12 mouse cellular contexts compared by ENCODE assay signal in genomic region chr7:70342771-70343170, GRCm38 (mm10). TPM values are rescaled to one million over a fixed set of nuclear protein-coding genes. Genes with fewer than 3 reads are reported as not detected.
DNase-seq lines count a peak whose midpoint lies in the region; ATAC-seq and TF ChIP-seq lines count a peak whose summit lies in the region.
"Had no signal": no experiment of that assay in that cellular context is flagged by ENCODE, and none has a peak within 500 bp of the region (broad histone marks: within the 10 kb centered on the region; RNA-seq: fewer than 3 reads in every experiment).

No protein-coding gene starts in this region.

- peak overlapping the region; percentile 89 for H3K4me3 ChIP-seq in midbrain, embryonic 10.5 days
- H3K4me3 ChIP-seq in midbrain, postnatal 0 days (ENCODE audit: low read depth, low read length), result no peak overlapping the region
- H3K4me3 ChIP-seq in hindbrain, embryonic 13.5 days, result no peak overlapping the region
- no peak overlapping the region for H3K4me3 ChIP-seq in neural tube, embryonic 13.5 days
- H3K4me3 ChIP-seq: embryonic facial prominence, embryonic 12.5 days; megakaryocyte, embryonic 14.5 days had no signal

- peaks cover 84% of the 10 kb centered on the region for H3K4me1 ChIP-seq in midbrain, embryonic 10.5 days
- H3K4me1 ChIP-seq in midbrain, postnatal 0 days (ENCODE audit: insufficient read depth, low read length), result no peaks in the 10 kb centered on the region
- H3K4me1 ChIP-seq in hindbrain, embryonic 13.5 days (replicated peaks), result peaks cover 66% of the 10 kb centered on the region
- H3K4me1 ChIP-seq in neural tube, embryonic 13.5 days (replicated peaks), result peaks cover 63% of the 10 kb centered on the region

- WGBS in midbrain, embryonic 10.5 days, result 6% methylated on average over 8 of the region's 8 CpGs
- 20% methylated on average over 8 of the region's 8 CpGs for WGBS in midbrain, postnatal 0 days
- 10% methylated on average over 8 of the region's 8 CpGs for WGBS in hindbrain, embryonic 13.5 days
- WGBS in neural tube, embryonic 13.5 days, result 15% methylated on average over 8 of the region's 8 CpGs

- peaks cover 100% of the 10 kb centered on the region for H3K27me3 ChIP-seq in midbrain, embryonic 10.5 days (ENCODE audit: low read depth, poor library complexity, severe bottlenecking)
- H3K27me3 ChIP-seq in midbrain, postnatal 0 days (ENCODE audit: insufficient read depth, low read length), result peaks cover 83% of the 10 kb centered on the region
- H3K27me3 ChIP-seq in hindbrain, embryonic 13.5 days, result peaks cover 77% of the 10 kb centered on the region
- H3K27me3 ChIP-seq in neural tube, embryonic 13.5 days, result peaks cover 77% of the 10 kb centered on the region

- H3K9me3 ChIP-seq in midbrain, embryonic 10.5 days (replicated peaks), result no peaks in the 10 kb centered on the region
- no peaks in the 10 kb centered on the region for H3K9me3 ChIP-seq in midbrain, postnatal 0 days (ENCODE audit: low read length)
- no peaks in the 10 kb centered on the region for H3K9me3 ChIP-seq in hindbrain, embryonic 13.5 days
- no peaks in the 10 kb centered on the region for H3K9me3 ChIP-seq in neural tube, embryonic 13.5 days
- H3K9me3 ChIP-seq: embryonic facial prominence, embryonic 12.5 days; megakaryocyte, embryonic 14.5 days had no signal

- DNase-seq in adrenal gland, adult 2 months, result peak; percentile 3
- DNase-seq in adrenal gland, postnatal 36 days, result no peak
- peak; percentile 28 for DNase-seq in midbrain, embryonic 10.5 days (ENCODE audit: low spot score)
- DNase-seq in midbrain, postnatal 0 days (ENCODE audit: low spot score), result no peak
- no peak for DNase-seq in cerebellum, adult 11 months
- no peak for DNase-seq in cerebellum, adult 11-12 months
- DNase-seq: adrenal gland, postnatal 14 days; layer of hippocampus, adult 9-11 months had no signal

- no peaks in the 10 kb centered on the region for H3K36me3 ChIP-seq in midbrain, embryonic 10.5 days
- no peaks in the 10 kb centered on the region for H3K36me3 ChIP-seq in midbrain, postnatal 0 days (ENCODE audit: insufficient read depth, low read length)
- H3K36me3 ChIP-seq in hindbrain, embryonic 13.5 days, result no peaks in the 10 kb centered on the region
- H3K36me3 ChIP-seq in neural tube, embryonic 13.5 days, result no peaks in the 10 kb centered on the region
- H3K36me3 ChIP-seq: embryonic facial prominence, embryonic 12.5 days had no signal

- H3K27ac ChIP-seq in midbrain, embryonic 10.5 days (replicated peaks), result peak overlapping the region; percentile 99
- no peak overlapping the region for H3K27ac ChIP-seq in midbrain, postnatal 0 days (ENCODE audit: low read depth, low read length)
- peak overlapping the region; percentile 76 for H3K27ac ChIP-seq in hindbrain, embryonic 13.5 days
- 0 out of 2 replicates have a peak overlapping the region, but pooled peaks have one; percentile 1 for H3K27ac ChIP-seq in neural tube, embryonic 13.5 days (replicated peaks)

- ATAC-seq in midbrain, postnatal 0 days (ENCODE audit: low FRiP score), result no peak
- no peak for ATAC-seq in hindbrain, embryonic 13.5 days (ENCODE audit: low FRiP score)
- no peak for ATAC-seq in neural tube, embryonic 13.5 days (ENCODE audit: low read depth)

- H3K4me2 ChIP-seq in midbrain, postnatal 0 days (ENCODE audit: low read depth, low read length, poor library complexity, severe bottlenecking), result no peak overlapping the region
- peak overlapping the region; percentile 24; the same call in 1 of the 2 replicates for H3K4me2 ChIP-seq in hindbrain, embryonic 13.5 days
- H3K4me2 ChIP-seq in neural tube, embryonic 13.5 days, result peak overlapping the region; percentile 15; the same call in 1 of the 2 replicates
- H3K4me2 ChIP-seq: embryonic facial prominence, embryonic 12.5 days had no signal

- TF ChIP-seq CTCF in midbrain, postnatal 0 days (IDR thresholded peaks at IDR 0.05), result no peak

- no peak overlapping the region for H3K9ac ChIP-seq in midbrain, postnatal 0 days (replicated peaks; ENCODE audit: low read length, poor library complexity, severe bottlenecking)
- H3K9ac ChIP-seq in hindbrain, embryonic 13.5 days, result peak overlapping the region; percentile 36
- H3K9ac ChIP-seq in neural tube, embryonic 13.5 days, result no peak overlapping the region
- H3K9ac ChIP-seq: embryonic facial prominence, embryonic 12.5 days had no signal

RNA-seq across cellular contexts. Expression of gene Nr2f2, which starts 23.8 kb away (rescaled TPM):
- 100 to 1,000 TPM; 109 to 132 TPM for total RNA-seq in adrenal gland, adult 2 months (2021)
- 401 and 472 TPM in 2 replicates for polyA plus RNA-seq in adrenal gland, adult 2 months (2012; rRNA removed)
- 100 to 1,000 TPM in 1 of 2 experiments, 10 to 100 TPM in 1; 99.5 to 128 TPM for total RNA-seq in adrenal gland, postnatal 36 days (2021)
- 86.8 and 89.2 TPM in 2 replicates for polyA plus RNA-seq in midbrain, embryonic 10.5 days (2016; fragmentation: Nextera tagmentation; extraction: Ambion mirVana)
- 38.9 and 43.2 TPM in 2 replicates for total RNA-seq in midbrain, postnatal 0 days (2014; rRNA removed)
- 65.4 and 81.6 TPM in 2 replicates for polyA plus RNA-seq in midbrain, postnatal 0 days (2015; fragmentation: Nextera tagmentation; extraction: Ambion mirVana)
- 118 and 134 TPM in 2 replicates for polyA plus RNA-seq in hindbrain, embryonic 13.5 days (2015; fragmentation: Nextera tagmentation; extraction: Ambion mirVana)
- polyA plus RNA-seq in neural tube, embryonic 13.5 days (2015; fragmentation: Nextera tagmentation; extraction: Ambion mirVana), result 85.5 and 87.8 TPM in 2 replicates

Comparison
In these comparisons a context has a peak if more than half of its experiments do, and no peak if none do; other contexts are left out.
1. DNase-seq: peak in adrenal gland, adult 2 months (single experiment) and midbrain, embryonic 10.5 days (single experiment); none in adrenal gland, postnatal 36 days (0 of 2), midbrain, postnatal 0 days (single experiment), cerebellum, adult 11 months (single experiment) and cerebellum, adult 11-12 months (single experiment).